Comparison of ENCODE assay signal across 8 mouse cellular contexts in genomic region chrX:136868061-136869040, GRCm38 (mm10). TPM values are rescaled to one million over a fixed set of nuclear protein-coding genes. Genes with fewer than 3 reads are reported as not detected.
DNase-seq lines count a peak whose midpoint lies in the region; ATAC-seq and TF ChIP-seq lines count a peak whose summit lies in the region.

Rab9b (minus strand) TSS chrX:136868755.

- H3K27me3 ChIP-seq in heart, embryonic 10.5 days (ENCODE audit: insufficient read depth, poor library complexity, severe bottlenecking) = no peaks in the 10 kb centered on the region; the same call in 1 of the 2 replicates
- H3K27me3 ChIP-seq in embryonic facial prominence, embryonic 14.5 days (replicated peaks; ENCODE audit: control insufficient read depth, insufficient read depth, low read length) = peaks cover 4% of the 10 kb centered on the region; the same call in 1 of the 2 replicates
- no peaks in the 10 kb centered on the region; the same call in 1 of the 2 replicates for H3K27me3 ChIP-seq in hindbrain, embryonic 15.5 days
- H3K27me3 ChIP-seq in midbrain, postnatal 0 days (ENCODE audit: insufficient read depth, low read length) = no peaks in the 10 kb centered on the region

- peak within 1 kb of the TSS; percentile 62 for H3K4me3 ChIP-seq in heart, embryonic 10.5 days
- peak within 1 kb of the TSS; percentile 46 for H3K4me3 ChIP-seq in embryonic facial prominence, embryonic 14.5 days (ENCODE audit: low read depth, low read length)
- H3K4me3 ChIP-seq in hindbrain, embryonic 15.5 days = peak within 1 kb of the TSS; percentile 58
- H3K4me3 ChIP-seq in midbrain, postnatal 0 days (ENCODE audit: low read depth, low read length) = peak within 1 kb of the TSS; percentile 52

- WGBS in heart, embryonic 10.5 days = 15% methylated on average over 35 of the region's 36 CpGs
- WGBS in embryonic facial prominence, embryonic 14.5 days = 33% methylated on average over 15 of the region's 36 CpGs
- 20% methylated on average over 33 of the region's 36 CpGs for WGBS in hindbrain, embryonic 15.5 days
- 17% methylated on average over 27 of the region's 36 CpGs for WGBS in midbrain, postnatal 0 days

- peak within 1 kb of the TSS; percentile 49; the same call in 1 of the 2 replicates for H3K9ac ChIP-seq in embryonic facial prominence, embryonic 14.5 days (ENCODE audit: low read depth, low read length)
- peak within 1 kb of the TSS; percentile 70 for H3K9ac ChIP-seq in hindbrain, embryonic 15.5 days
- peak within 1 kb of the TSS; percentile 68 for H3K9ac ChIP-seq in midbrain, postnatal 0 days (replicated peaks; ENCODE audit: low read length, poor library complexity, severe bottlenecking)

- TF ChIP-seq CTCF in midbrain, postnatal 0 days (IDR thresholded peaks at IDR 0.05) = 0 out of 2 replicates have a peak, but pooled peaks have one; percentile 4

- no peaks in the 10 kb centered on the region for H3K36me3 ChIP-seq in heart, embryonic 10.5 days
- H3K36me3 ChIP-seq in embryonic facial prominence, embryonic 14.5 days (ENCODE audit: control insufficient read depth, insufficient read depth, low read length) = no peaks in the 10 kb centered on the region
- no peaks in the 10 kb centered on the region for H3K36me3 ChIP-seq in hindbrain, embryonic 15.5 days
- no peaks in the 10 kb centered on the region for H3K36me3 ChIP-seq in midbrain, postnatal 0 days (ENCODE audit: insufficient read depth, low read length)

- DNase-seq in heart, embryonic 10.5 days (ENCODE audit: low spot score) = peak; percentile 73
- DNase-seq in heart, postnatal 25 days (ENCODE audit: low spot score) = no peak
- peak; percentile 30 for DNase-seq in adrenal gland, postnatal 25 days
- DNase-seq in embryonic facial prominence, embryonic 14.5 days (ENCODE audit: low spot score) = peak; percentile 13
- DNase-seq in left cerebral cortex, postnatal 36 days (ENCODE audit: low spot score in 2 of 2) = peak; percentile 45 to 62
- DNase-seq in midbrain, postnatal 0 days (ENCODE audit: low spot score) = peak; percentile 64

- intact Hi-C loops in heart, postnatal 25 days (cut with DNase I) = no loop called here
- intact Hi-C loops in left cerebral cortex, postnatal 36 days (cut with DNase I) = no loop called here

- ATAC-seq in embryonic facial prominence, embryonic 14.5 days (ENCODE audit: low read depth) = peak; percentile 72
- peak; percentile 96 for ATAC-seq in hindbrain, embryonic 15.5 days (ENCODE audit: low FRiP score, low read depth)
- ATAC-seq in midbrain, postnatal 0 days (ENCODE audit: low FRiP score) = peak; percentile 91
- no peak for ATAC-seq in monocyte, adult 5-6 weeks (replicated peaks; ENCODE audit: insufficient number of reproducible peaks, low FRiP score, low TSS enrichment, poor library complexity, severe bottlenecking)

- H3K4me1 ChIP-seq in heart, embryonic 10.5 days = no peaks in the 10 kb centered on the region
- no peaks in the 10 kb centered on the region for H3K4me1 ChIP-seq in embryonic facial prominence, embryonic 14.5 days (ENCODE audit: control insufficient read depth, insufficient read depth, low read length)
- no peaks in the 10 kb centered on the region for H3K4me1 ChIP-seq in hindbrain, embryonic 15.5 days (replicated peaks)
- H3K4me1 ChIP-seq in midbrain, postnatal 0 days (ENCODE audit: insufficient read depth, low read length) = no peaks in the 10 kb centered on the region

- H3K4me2 ChIP-seq in embryonic facial prominence, embryonic 14.5 days (ENCODE audit: low read depth, low read length) = peak within 1 kb of the TSS; percentile 73
- peak within 1 kb of the TSS; percentile 55 for H3K4me2 ChIP-seq in hindbrain, embryonic 15.5 days
- H3K4me2 ChIP-seq in midbrain, postnatal 0 days (ENCODE audit: low read depth, low read length, poor library complexity, severe bottlenecking) = peak within 1 kb of the TSS; percentile 52

- no peaks in the 10 kb centered on the region for H3K9me3 ChIP-seq in heart, embryonic 10.5 days
- no peaks in the 10 kb centered on the region for H3K9me3 ChIP-seq in embryonic facial prominence, embryonic 14.5 days (ENCODE audit: control insufficient read depth, low read length)
- no peaks in the 10 kb centered on the region for H3K9me3 ChIP-seq in hindbrain, embryonic 15.5 days
- H3K9me3 ChIP-seq in midbrain, postnatal 0 days (ENCODE audit: low read length) = no peaks in the 10 kb centered on the region

- H3K27ac ChIP-seq in heart, embryonic 10.5 days = no peak within 1 kb of the TSS
- no peak within 1 kb of the TSS for H3K27ac ChIP-seq in embryonic facial prominence, embryonic 14.5 days (replicated peaks; ENCODE audit: low read depth, low read length)
- peak within 1 kb of the TSS; percentile 85 for H3K27ac ChIP-seq in hindbrain, embryonic 15.5 days (replicated peaks)
- peak within 1 kb of the TSS; percentile 86 for H3K27ac ChIP-seq in midbrain, postnatal 0 days (ENCODE audit: low read depth, low read length)

RNA-seq across cellular contexts. Expression of gene Rab9b, which starts in this region (rescaled TPM):
- 0.05 and 0.20 TPM in 2 replicates for polyA plus RNA-seq in heart, embryonic 10.5 days (2016; fragmentation: Nextera tagmentation; extraction: Ambion mirVana)
- under 1 TPM; 0.08 to 0.20 TPM for total RNA-seq in heart, postnatal 25 days (2021)
- total RNA-seq in adrenal gland, postnatal 25 days (2021) = 0.24 and 0.61 TPM in 2 replicates
- polyA plus RNA-seq in embryonic facial prominence, embryonic 14.5 days (2014; fragmentation: Nextera tagmentation; extraction: Ambion mirVana) = 0.89 and 1.2 TPM in 2 replicates
- polyA plus RNA-seq in hindbrain, embryonic 15.5 days (2015; fragmentation: Nextera tagmentation; extraction: Ambion mirVana) = 21.3 and 24.2 TPM in 2 replicates
- 10 to 100 TPM; 12.1 to 19.6 TPM for total RNA-seq in left cerebral cortex, postnatal 36 days (2021)
- total RNA-seq in midbrain, postnatal 0 days (2014; rRNA removed) = 31.7 and 31.8 TPM in 2 replicates
- polyA plus RNA-seq in midbrain, postnatal 0 days (2015; fragmentation: Nextera tagmentation; extraction: Ambion mirVana) = 17.1 and 22.3 TPM in 2 replicates
- total RNA-seq in monocyte, adult 5-6 weeks (2017) = not detected in 3 replicates

Comparison
In these comparisons a context has a peak if more than half of its experiments do, and no peak if none do; other contexts are left out.
1. Peak in DNase-seq and H3K4me3 ChIP-seq in heart, embryonic 10.5 days; RNA of the gene not detected or under 1 TPM.
2. Peak in DNase-seq in adrenal gland, postnatal 25 days; RNA of the gene not detected or under 1 TPM.
3. H3K27ac ChIP-seq: peak in hindbrain, embryonic 15.5 days (single experiment) and midbrain, postnatal 0 days (single experiment); none in heart, embryonic 10.5 days (single experiment) and embryonic facial prominence, embryonic 14.5 days (single experiment).
4. Peak in every context shown above with its lines, with median percentiles within 50 percentile points of each other: H3K4me3 ChIP-seq, H3K4me2 ChIP-seq and H3K9ac ChIP-seq.